Mouse (Mus musculus): Measurements from ENCODE around the gene Plac9a.
"Not testable (repeated sequence)": the region's sequence is repeated elsewhere in the genome, so short reads cannot be mapped to it uniquely, and the experiment has no call there.

The Plac9a gene

GRCm38 (mm10) chr14:25903000-25903399 lies at the start of gene Plac9a:
TSS of gene Plac9a (minus strand) at chr14:25903100.
- DNase-seq (ENCODE audit: low spot score in 2 of 2), result not testable (repeated sequence)

- DNase-seq (ENCODE audit: low spot score in 2 of 2), result not testable (repeated sequence)
These were observed 35.1 kb upstream of the Plac9a start, which contains the start of gene Cphx1 for GRCm38 (mm10) chr14:25938004-25938403. TSS of gene Cphx1 (plus strand) at chr14:25938304.

- DNase-seq (ENCODE audit: low spot score in 2 of 2), result not testable (repeated sequence)
These were observed 34.1 kb upstream of the Plac9a start for GRCm38 (mm10) chr14:25936867-25937630.

- DNase-seq (ENCODE audit: low spot score in 2 of 2), result not testable (repeated sequence)
These were observed 24.6 kb upstream of the Plac9a start, which contains the start of gene Tmem254a for GRCm38 (mm10) chr14:25927562-25927881. TSS of gene Tmem254a (minus strand) at chr14:25927672.

- not testable (repeated sequence) for DNase-seq (ENCODE audit: low spot score in 2 of 2)
These were observed 24.1 kb upstream of the Plac9a start for GRCm38 (mm10) chr14:25926814-25927561.

- not testable (repeated sequence) for DNase-seq (ENCODE audit: low spot score in 2 of 2)
These were observed 15.7 kb upstream of the Plac9a start for GRCm38 (mm10) chr14:25918427-25919170.

GRCm38 (mm10) chr14:25908976-25909375 lies 6.1 kb upstream of the Plac9a start:
- DNase-seq (ENCODE audit: low spot score in 2 of 2), result not testable (repeated sequence)

- not testable (repeated sequence) for DNase-seq (ENCODE audit: low spot score in 2 of 2)
These were observed 4.4 kb upstream of the Plac9a start for GRCm38 (mm10) chr14:25907272-25907671.

- DNase-seq (ENCODE audit: low spot score in 2 of 2), result peak in 1 of 2 experiments; percentile 1
These were observed 2.3 kb upstream of the Plac9a start for GRCm38 (mm10) chr14:25905243-25905642.

GRCm38 (mm10) chr14:25895686-25896085 lies 7.2 kb downstream of the Plac9a start:
- DNase-seq (ENCODE audit: low spot score in 2 of 2), result not testable (repeated sequence)

- not testable (repeated sequence) for DNase-seq (ENCODE audit: low spot score in 2 of 2)
These were observed 8.3 kb downstream of the Plac9a start for GRCm38 (mm10) chr14:25894566-25894965.

GRCm38 (mm10) chr14:25885886-25886285 lies 17.0 kb downstream of the Plac9a start:
- not testable (repeated sequence) for DNase-seq (ENCODE audit: low spot score in 2 of 2)

GRCm38 (mm10) chr14:25881769-25882168 lies 21.1 kb downstream of the Plac9a start:
- DNase-seq (ENCODE audit: low spot score in 2 of 2), result not testable (repeated sequence)

- DNase-seq (ENCODE audit: low spot score in 2 of 2), result not testable (repeated sequence)
These were observed 26.3 kb downstream of the Plac9a start for GRCm38 (mm10) chr14:25876640-25877039.

- DNase-seq (ENCODE audit: low spot score in 2 of 2), result no peak
These were observed 30.2 kb downstream of the Plac9a start for GRCm38 (mm10) chr14:25872461-25873415.

- DNase-seq (ENCODE audit: low spot score in 2 of 2), result no peak
These were observed 33.6 kb downstream of the Plac9a start for GRCm38 (mm10) chr14:25869135-25869878.

- DNase-seq (ENCODE audit: low spot score in 2 of 2), result no peak
These were observed 34.2 kb downstream of the Plac9a start for GRCm38 (mm10) chr14:25868706-25869105.

GRCm38 (mm10) chr14:25867834-25868233 lies 35.1 kb downstream of the Plac9a start:
- no peak for DNase-seq (ENCODE audit: low spot score in 2 of 2)

GRCm38 (mm10) chr14:25866832-25867231 lies 36.1 kb downstream of the Plac9a start:
- DNase-seq (ENCODE audit: low spot score in 2 of 2), result no peak

GRCm38 (mm10) chr14:25866384-25866783 lies 36.5 kb downstream of the Plac9a start:
- DNase-seq (ENCODE audit: low spot score in 2 of 2), result no peak

Data from right cerebral cortex, postnatal 36 days (tissue).